Mouse (Mus musculus): Measurements from ENCODE around the gene Runx1.

DNA sequence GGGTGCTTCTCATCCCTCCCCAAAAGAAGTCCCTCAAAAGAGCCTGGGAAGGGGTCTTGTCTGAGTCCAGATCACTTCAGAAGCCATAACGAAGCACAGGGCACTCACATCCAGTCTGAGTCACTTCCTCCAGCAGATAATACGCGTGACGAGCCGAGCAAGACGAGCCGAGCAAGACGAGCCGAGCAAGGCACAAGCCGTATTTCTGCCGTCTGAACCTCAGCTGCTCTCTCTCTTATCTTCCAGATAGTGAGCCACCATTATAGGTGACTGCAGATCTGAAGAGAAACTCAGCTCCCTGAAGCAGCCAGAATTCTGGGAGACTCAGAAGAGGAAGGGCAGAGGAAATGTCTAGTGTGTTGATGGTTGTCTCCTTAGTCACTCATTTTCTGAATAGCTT is 273.1 kb downstream of the Runx1 start:
- TF ChIP-seq POLR2A (IDR thresholded peaks at IDR 0.05; ENCODE audit: extremely low read depth, insufficient read depth, low read length) (no peak), CTCF (IDR thresholded peaks at IDR 0.05; ENCODE audit: extremely low read depth, insufficient read depth, low read length) (no peak)

Data from cortical plate, adult 2 months (tissue).